Mouse (Mus musculus) gastrocnemius, postnatal 4 days (tissue): ENCODE data around the gene Per2. TPM values are rescaled to one million over a fixed set of nuclear protein-coding genes. Genes with fewer than 3 reads are reported as not detected.

Experiments used
- DNase-seq, 2 experiments: peaks; one replicate each; pipeline ENCODE4 v3.0.0; 2021 to 2022; ENCODE audit warnings: low spot score in 2 of 2, mixed read lengths in 2 of 2
- total RNA-seq, 2 experiments: library from RNA; stranded (reverse); gene quantifications; 2 replicates each; pipeline ENCODE4 v1.2.3; 2021

Gene Per2
- total RNA-seq, 2 experiments from 2014 or later = 7.2 to 8.6 TPM

DNA sequence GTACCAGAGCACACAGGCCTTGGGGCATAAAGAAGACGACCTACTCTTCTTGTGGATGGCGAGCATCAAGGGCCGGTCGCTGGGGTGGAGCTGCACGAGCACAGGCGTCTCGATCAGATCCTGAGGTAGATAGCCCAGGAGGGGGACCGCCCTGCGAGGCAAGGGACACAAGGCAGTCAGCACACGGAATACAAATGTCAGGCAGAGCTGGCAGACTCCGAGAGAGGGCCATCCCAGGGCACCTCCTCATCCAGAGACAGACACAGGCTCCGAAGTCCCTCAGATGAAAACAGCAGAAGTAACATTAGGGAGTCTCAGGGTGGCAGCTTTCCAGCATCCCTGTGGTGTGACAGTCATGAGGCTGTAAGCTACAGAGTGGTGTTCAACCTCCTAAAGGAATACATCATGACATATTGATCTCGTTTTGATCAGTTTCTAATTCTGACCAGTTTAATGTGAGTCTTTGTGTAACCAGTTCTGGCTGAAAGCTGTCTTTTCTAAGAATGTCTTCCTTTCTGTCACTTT is 23.5 kb downstream of the Per2 start:
- DNase-seq = no peak

- no peak for DNase-seq
Observed at GRCm38 (mm10) chr1:91434905-91435304, 24.2 kb downstream of the Per2 start.

- no peak for DNase-seq
Observed at GRCm38 (mm10) chr1:91430761-91431160, 28.4 kb downstream of the Per2 start.

DNA sequence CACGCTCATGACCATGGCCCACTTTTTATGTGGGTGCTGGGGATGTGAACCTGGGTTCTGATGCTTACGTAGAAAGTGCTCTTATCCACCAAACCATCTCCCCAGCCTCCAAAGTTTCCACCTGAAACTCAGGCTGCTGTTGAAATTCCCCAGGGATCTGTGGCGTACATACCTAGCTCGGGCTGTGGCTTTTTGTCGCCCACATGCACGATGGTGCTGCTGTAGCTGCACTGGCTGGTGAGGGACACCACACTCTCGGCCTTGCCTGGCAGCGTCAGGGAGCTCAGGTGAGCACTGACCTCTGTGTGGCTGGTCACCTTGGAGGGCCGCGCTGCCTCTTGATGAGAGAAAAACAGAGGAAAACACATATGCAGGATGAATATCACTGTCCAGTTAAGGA is 29.9 kb downstream of the Per2 start:
- DNase-seq = no peak

- peak; percentile 64 to 86 for DNase-seq
Observed at GRCm38 (mm10) chr1:91428614-91429013, 30.5 kb downstream of the Per2 start.

- no peak for DNase-seq
Observed at GRCm38 (mm10) chr1:91426397-91426796, 32.7 kb downstream of the Per2 start.

DNA sequence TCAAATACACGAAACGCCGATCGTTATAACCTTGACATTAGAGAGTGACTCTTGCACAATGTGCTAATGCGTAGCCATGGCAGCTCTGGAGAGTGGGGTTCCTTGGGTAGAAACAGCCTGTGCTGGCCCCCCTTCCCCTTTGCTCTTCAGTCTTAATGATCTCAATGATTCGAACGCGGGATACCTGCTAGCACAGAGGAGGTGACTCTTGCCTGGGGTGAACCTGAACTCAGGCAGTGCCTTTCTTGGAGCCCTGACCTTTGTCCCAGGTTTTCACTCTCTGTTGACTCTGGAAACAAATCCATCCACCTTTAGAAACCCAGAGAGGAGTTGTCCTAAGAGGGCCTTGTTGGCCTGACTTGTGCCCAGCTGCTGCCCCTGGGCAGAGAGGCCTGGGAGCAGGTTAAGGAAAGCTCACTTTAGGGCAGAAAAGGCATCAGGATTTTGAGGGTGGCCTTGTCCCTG is 38.5 kb downstream of the Per2 start:
- no peak for DNase-seq

DNA sequence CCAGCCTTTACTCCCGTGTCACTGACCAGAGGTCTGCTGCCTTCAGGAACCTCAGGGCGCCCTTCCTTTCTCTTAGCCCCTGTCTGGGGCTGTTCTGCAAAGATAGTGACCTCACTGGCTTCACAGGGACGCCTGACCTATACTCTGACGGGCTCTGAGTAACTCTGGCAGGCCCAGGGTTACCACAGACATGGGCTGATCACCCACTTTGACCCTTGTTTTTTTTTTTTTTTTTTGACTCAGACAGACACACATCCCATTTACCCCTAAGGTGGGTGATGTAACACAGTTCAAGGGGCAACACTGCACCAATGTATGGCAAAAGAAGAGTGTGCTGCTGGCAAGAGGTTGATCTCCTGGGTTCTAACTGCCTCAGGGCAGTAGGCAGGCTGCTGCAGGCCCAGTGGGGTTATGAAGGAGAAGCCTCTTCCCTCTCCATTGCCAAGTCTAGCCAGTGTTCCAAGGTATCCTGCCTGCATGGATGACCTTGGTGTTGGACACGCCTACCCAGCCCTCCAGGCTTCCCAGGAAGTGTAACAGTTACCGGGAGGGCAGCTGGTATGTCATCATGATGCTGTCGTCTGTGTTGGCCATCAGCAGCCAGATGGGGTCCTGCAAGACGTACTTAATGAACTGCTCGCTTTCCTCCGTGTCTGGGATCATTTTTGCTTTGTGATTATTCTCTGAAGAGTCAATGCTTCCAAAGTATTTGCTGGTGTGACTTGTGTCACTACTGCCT is 39.1 kb downstream of the Per2 start:
- no peak for DNase-seq

DNA sequence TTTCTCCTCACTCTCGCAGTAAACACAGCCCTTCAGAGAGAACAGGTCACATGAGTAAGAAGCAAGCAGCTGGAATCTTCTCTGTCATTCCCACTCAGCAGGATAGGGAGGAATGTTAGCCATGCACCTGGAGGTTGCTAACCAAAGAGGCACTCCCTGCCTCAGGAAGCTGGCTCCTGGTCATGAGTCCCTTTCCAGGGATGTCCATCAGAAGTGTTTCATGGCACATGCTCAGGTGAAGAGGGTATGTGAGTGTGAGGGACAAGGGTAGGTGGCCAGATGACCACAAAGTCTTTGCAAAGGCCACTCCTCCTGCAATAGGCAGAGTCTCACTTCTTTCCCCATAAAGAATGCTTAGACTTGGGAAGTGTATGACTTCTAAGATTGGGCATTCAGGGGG is 41.1 kb downstream of the Per2 start:
- no peak for DNase-seq

DNA sequence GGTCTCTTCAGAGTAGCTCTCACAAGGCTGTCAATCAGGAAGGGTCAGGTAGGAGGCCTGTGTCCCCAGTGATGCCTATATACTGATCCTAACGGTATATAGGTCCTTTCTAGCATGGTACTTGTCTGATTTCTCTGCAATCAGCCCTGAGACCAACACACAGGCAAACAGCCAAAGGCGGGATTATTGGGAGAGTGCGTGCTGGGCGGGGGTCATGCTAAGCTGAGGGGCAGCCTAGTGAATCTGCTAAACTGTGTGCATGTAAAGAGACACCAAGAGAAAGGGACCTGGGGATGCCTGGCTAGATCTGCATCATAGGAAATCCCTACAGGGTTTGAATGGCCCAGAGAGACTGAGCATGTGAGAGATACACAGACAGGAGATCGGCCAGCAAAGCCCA is 43.8 kb downstream of the Per2 start:
- DNase-seq = no peak

DNA sequence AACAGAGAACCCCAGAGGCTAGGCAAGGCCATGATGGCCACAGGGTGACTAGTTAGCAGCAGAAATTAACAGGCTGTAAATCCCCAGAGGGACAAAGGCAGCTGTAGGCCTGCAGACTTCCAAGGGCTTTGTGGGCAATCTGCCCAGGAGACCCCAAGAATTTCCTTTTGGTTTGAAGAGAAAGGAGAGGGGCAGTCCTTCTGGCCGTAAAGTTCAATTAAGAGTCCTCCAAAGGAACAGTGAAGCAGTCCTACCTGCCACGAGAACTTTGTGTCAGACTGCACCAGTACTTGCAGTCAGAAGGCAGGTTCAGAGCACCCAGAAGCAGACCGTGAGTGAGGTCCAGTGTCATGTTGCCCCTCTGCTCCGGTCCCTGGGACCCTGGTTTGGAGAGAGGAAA is 44.2 kb downstream of the Per2 start:
- no peak for DNase-seq

DNA sequence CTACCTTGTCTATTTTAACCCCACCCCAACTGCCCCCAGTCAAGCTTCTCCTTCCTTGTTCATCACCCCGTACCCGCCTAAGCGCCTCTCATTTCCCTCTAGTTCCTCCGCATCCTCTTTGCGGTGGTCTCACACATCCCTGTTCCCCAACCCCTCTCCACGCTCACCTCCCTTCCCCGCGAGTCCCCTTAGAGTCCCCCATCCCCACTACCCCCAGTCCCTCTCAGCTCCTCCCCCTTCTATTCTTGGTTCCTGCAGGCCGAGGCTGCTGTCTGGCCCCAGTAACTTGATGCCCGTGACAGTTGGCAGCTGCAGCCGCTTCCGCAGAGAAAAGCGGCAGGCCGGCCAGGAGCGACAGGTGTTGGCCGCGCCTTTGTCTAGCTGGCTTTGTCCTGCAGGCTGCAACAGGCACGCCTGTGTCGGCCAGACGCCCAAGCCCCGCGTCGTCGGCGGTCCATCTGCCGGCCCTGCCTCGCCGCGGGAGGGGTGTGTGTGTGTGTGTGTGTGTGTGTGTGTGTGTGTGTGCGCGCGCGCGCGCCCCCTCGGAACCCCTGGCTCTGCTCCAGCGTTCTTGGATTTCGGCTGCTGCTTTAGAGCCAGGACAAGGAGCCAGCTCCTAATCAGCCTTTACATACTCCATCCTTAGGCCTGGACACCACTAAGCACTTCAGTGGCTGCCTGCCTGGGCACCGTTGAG is 45.1 kb downstream of the Per2 start, which contains the start of gene Hes6:
Hes6 (minus strand) TSS at position 141 of the 697 bp plus-strand sequence.
- DNase-seq = peak; percentile 84 to 91

DNA sequence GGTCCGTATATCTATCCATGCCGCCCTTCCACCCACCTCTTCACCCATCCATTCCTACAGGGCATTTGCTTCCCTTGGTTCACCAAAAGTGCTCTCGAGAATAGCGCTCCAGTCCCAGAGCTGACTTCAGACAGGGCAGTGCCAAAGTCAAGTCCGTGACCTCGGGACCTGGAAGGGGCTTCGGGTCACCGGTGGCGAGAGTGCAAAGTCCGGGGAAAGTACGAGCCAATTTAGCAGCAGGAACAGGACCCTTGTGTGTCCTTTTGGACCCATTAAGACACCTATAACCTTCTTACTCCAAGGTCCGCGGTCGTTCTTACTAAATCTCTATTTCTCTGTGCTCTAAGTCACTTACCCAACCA is 45.6 kb downstream of the Per2 start:
- no peak for DNase-seq

DNA sequence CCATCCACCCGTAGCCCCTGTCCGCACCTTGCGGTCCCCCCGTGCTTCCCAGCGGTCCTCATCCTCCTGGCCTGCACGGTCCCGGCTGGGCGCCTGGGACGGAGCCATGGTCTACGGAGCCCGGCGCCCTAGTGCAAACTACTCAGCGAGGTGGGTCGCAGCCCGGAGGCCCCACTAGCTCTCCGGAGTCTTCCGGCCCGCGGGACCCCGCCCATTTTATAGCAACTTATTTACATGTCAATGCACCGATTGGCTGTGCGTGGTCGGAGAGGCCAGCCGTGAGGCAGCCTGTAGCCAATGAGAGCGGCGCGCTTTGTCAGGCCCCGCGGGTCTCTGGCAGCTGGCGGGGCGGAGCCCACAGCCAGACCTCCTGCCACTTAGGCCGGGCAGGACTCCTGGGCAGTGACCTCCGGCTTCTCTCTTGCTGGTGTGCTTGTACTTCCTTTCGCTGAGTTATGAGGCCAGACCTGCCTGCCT is 46.1 kb downstream of the Per2 start:
- peak; percentile 84 to 94 for DNase-seq

GRCm38 (mm10) chr1:91412286-91413029 is 46.7 kb downstream of the Per2 start:
- peak in 1 of 2 experiments; percentile 43 for DNase-seq

GRCm38 (mm10) chr1:91411631-91412285 is 47.4 kb downstream of the Per2 start:
- no peak for DNase-seq

DNA sequence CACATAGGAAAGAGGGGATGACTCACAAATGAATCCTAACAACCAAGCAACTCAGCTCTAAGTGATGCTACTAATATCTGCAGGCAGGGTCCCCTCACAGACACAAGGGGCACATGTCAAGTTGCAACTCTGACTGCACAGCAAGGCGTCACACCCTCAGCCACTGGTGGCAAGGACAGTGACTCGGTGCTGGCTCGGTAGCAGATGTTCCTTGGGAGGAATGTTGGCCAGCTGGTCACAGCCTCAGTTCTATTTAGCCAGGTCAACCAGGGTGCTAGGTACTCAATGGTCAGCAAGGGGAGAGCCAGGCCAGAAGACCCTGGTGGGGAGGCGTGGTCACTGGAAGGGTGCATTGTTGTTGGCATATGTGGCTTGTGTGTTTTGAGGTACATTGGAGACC is 51.3 kb downstream of the Per2 start:
- no peak for DNase-seq

DNA sequence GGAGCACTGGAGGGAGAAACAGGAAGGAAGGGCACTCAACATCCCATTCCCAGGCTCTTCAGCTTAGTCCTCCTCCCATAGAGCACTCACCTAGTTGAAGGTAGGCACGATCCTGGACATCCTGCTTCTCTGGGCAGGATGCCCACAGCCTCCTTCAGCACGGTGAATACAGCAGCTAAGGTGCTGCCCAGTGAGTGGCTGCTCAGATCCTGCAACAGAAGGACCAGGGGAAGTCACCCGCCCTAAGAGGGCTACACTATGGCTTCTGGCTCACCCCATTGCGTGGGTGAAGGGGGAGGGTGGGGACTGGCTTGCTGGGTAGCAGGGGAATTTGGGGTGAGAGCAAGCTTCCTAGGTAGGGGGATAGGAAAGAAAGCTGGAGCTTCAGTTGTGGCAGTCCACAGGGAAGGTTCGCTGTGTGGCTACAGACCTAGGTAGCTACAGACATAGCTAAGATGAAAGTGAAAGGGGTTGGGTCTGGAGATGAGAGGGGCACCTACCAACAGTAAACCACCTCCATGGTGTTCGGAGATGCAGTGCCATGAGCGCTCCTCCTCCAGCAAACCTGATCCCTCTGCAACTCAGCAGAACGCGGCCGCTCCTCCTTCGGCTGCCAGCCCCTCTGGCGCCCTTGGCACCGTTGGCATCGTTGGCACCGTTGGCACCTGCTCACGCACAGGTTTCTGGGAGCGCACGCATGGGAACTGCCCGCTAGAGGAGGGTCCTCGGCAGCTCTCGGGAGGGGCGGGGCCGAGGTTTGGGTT is 53.5 kb downstream of the Per2 start:
- no peak for DNase-seq

- DNase-seq = no peak
Observed at GRCm38 (mm10) chr1:91404976-91405375, 54.1 kb downstream of the Per2 start.
